Mouse (Mus musculus) brain, embryonic 14.5 days (tissue): ENCODE measurements around the gene Gm10638. TPM values are rescaled to one million over a fixed set of nuclear protein-coding genes. Genes with fewer than 3 reads are reported as not detected.

Experiments
- DNase-seq: peaks from one replicate; pipeline ENCODE4 v3.0.0-alpha.2; 2011; ENCODE audit warnings: low read depth
- CTCF ChIP-seq: fragments of 200-500 bp; IDR thresholded peaks from 2 replicates; pipeline ENCODE4 v1.5.1; 2012; ENCODE audit warnings: inconsistent platforms, mild to moderate bottlenecking, moderate library complexity, borderline replicate concordance; ENCODE audit not compliant: insufficient read depth, insufficient read length; ENCODE audit errors: extremely low read depth
- POLR2A ChIP-seq: fragments of 200-500 bp; IDR thresholded peaks from 2 replicates; pipeline ENCODE4 v1.6.1; 2012; ENCODE audit warnings: mild to moderate bottlenecking, inconsistent platforms, borderline replicate concordance; ENCODE audit not compliant: poor library complexity, insufficient read depth, insufficient read length, severe bottlenecking; ENCODE audit errors: extremely low read depth
- polyA plus RNA-seq: library from polyadenylated mRNA; depleted of rRNA; stranded (reverse); fragments of >200 nt; gene quantifications from 2 replicates; pipeline ENCODE4 v1.2.3, GENCODE M21; 2012; rRNA removed

Gm10638 gene
- 1.7 and 2.5 TPM in 2 replicates for polyA plus RNA-seq

GRCm38 (mm10) chr8:86745221-86745934 lies at the start of gene Gm10638, which contains the start of gene Siah1a:
Gene Gm10638 (plus strand): TSS chr8:86745699.
Gene Siah1a (minus strand): TSS chr8:86745934.
- peak; percentile 85 for DNase-seq
- TF ChIP-seq CTCF (no peak), POLR2A (peak; percentile 62; the same call in 1 of the 2 replicates)

GRCm38 (mm10) chr8:86695703-86696102 lies 49.8 kb upstream of the Gm10638 start:
- DNase-seq = no peak
- TF ChIP-seq POLR2A = no peak
- no peak for TF ChIP-seq CTCF

- no peak for DNase-seq
Observed at GRCm38 (mm10) chr8:86698811-86699421, 46.6 kb upstream of the Gm10638 start.

GRCm38 (mm10) chr8:86699471-86699870 lies 46.0 kb upstream of the Gm10638 start:
- no peak for DNase-seq
- TF ChIP-seq CTCF (no peak), POLR2A (no peak)

More at GRCm38 (mm10) chr8:86698811-86699421, 46.6 kb upstream of the Gm10638 start:
- no peak for TF ChIP-seq CTCF
- TF ChIP-seq POLR2A = no peak

- no peak for DNase-seq
- no peak for TF ChIP-seq POLR2A
- TF ChIP-seq CTCF = no peak
Observed at GRCm38 (mm10) chr8:86702453-86702852, 43.0 kb upstream of the Gm10638 start.

- no peak for DNase-seq
- no peak for TF ChIP-seq CTCF
- no peak for TF ChIP-seq POLR2A
Observed at GRCm38 (mm10) chr8:86705317-86705716, 40.2 kb upstream of the Gm10638 start.

GRCm38 (mm10) chr8:86706756-86707155 lies 38.7 kb upstream of the Gm10638 start:
- no peak for TF ChIP-seq CTCF
- no peak for TF ChIP-seq POLR2A
- no peak for DNase-seq

- no peak for TF ChIP-seq CTCF
- no peak for TF ChIP-seq POLR2A
Observed at GRCm38 (mm10) chr8:86707873-86708272, 37.6 kb upstream of the Gm10638 start.

GRCm38 (mm10) chr8:86712594-86712993 lies 32.9 kb upstream of the Gm10638 start:
- TF ChIP-seq CTCF = no peak
- no peak for TF ChIP-seq POLR2A
- DNase-seq = no peak

More at GRCm38 (mm10) chr8:86707873-86708272, 37.6 kb upstream of the Gm10638 start:
- DNase-seq = no peak

- TF ChIP-seq POLR2A = no peak
- no peak for TF ChIP-seq CTCF
Observed at GRCm38 (mm10) chr8:86713407-86714188, 31.9 kb upstream of the Gm10638 start.

More at GRCm38 (mm10) chr8:86713407-86714188, 31.9 kb upstream of the Gm10638 start:
- peak; percentile 95 for DNase-seq
